Mouse (Mus musculus) neutrophil, adult 5-6 weeks (primary cell): ENCODE measurements around the gene Vmn1r30. TPM values are rescaled to one million over a fixed set of nuclear protein-coding genes. Genes with fewer than 3 reads are reported as not detected.

ENCODE experiments used
- ATAC-seq: fragments of 151-379, 151-347 bp; 2 replicates; pipeline ENCODE4 v1.8.0; 2017; ENCODE audit warnings: mild to moderate bottlenecking, moderate TSS enrichment; ENCODE audit not compliant: insufficient number of reproducible peaks, poor library complexity, low FRiP score, severe bottlenecking; ENCODE audit errors: extremely low read depth
- total RNA-seq: library from RNA; stranded (forward); fragments of 200-1000 nt; gene quantifications from 2 replicates; pipeline ENCODE4 v1.2.3, GENCODE M21; 2017

Vmn1r30 gene
- not detected in 2 replicates for total RNA-seq

DNA sequence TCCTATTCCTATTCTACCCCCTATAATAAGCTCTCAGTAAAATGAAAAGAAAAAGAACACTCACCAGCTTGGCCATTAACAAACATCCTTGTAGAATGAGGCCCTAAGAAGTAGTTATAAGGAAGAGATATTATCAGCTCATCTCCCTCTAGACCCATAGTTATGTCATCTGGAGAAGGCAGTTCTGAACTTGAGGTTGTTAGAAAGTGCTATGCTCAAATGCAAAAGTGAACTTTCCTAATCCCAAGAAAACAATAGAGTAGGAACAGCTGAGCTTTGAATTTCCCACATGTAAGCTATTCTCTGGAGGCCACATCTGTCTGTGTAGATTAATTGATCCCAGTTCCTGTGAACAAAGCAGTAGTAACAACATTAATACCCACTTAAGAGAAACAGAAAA is at the start of gene Vmn1r30:
Vmn1r30 (minus strand) TSS at position 101 of the 400 bp plus-strand sequence.
- no peak for ATAC-seq

- ATAC-seq, result no peak
Observed at GRCm38 (mm10) chr6:58475230-58475629, 32.0 kb upstream of the Vmn1r30 start, which contains the start of gene Vmn1r31. Gene Vmn1r31 (minus strand): TSS chr6:58475330.

Other genes with a start within 250 kb of the Vmn1r30 start
- gene Vmn1r27, start 224.6 kb downstream of the Vmn1r30 start, total RNA-seq, result 0.23 TPM in 1 of 2 replicates, not detected in the other
- not detected in 2 replicates for gene Vmn1r28, start 181.3 kb downstream of the Vmn1r30 start, total RNA-seq
- not detected in 2 replicates for gene Vmn1r29, start 141.8 kb downstream of the Vmn1r30 start, total RNA-seq
- not detected in 2 replicates for gene Vmn1r31, start 31.9 kb upstream of the Vmn1r30 start, total RNA-seq
- gene Abcg2, start 141.1 kb upstream of the Vmn1r30 start, total RNA-seq, result 2.1 and 3.1 TPM in 2 replicates